Mouse (Mus musculus) heart, postnatal 14 days (tissue): ENCODE measurements around the gene Trnp1. TPM values are rescaled to one million over a fixed set of nuclear protein-coding genes. Genes with fewer than 3 reads are reported as not detected.
"Not testable (repeated sequence)": the region's sequence is repeated elsewhere in the genome, so short reads cannot be mapped to it uniquely, and the experiment has no call there.

ENCODE experiments used
- DNase-seq, 2 experiments: peaks; one replicate each; pipeline ENCODE4 v3.0.0; 2021 to 2022
- intact Hi-C: fragments of 180-260 bp; cut with DNase I; formaldehyde crosslinking; loops from one replicate; pipeline ENCODE4 v1.15.1; 2025
- long read RNA-seq, 2 experiments: library from polyadenylated mRNA; stranded (forward); transcript quantifications; one replicate each; pipeline ENCODE4 v2.0.0; 2021
- total RNA-seq, 2 experiments: library from RNA; stranded (reverse); gene quantifications; 2 replicates each; pipeline ENCODE4 v1.2.3; 2021

Trnp1 gene
- total RNA-seq = 1 to 10 TPM; 1.6 to 3.1 TPM
- long read RNA-seq, experiment 1, partial matches to known transcripts = 0 of 2 reads
- long read RNA-seq, experiment 1, other reads (novel, unspliced or antisense) = 0 of 2 reads
- long read RNA-seq, experiment 2, partial matches to known transcripts = 0 of 2 reads
- long read RNA-seq, experiment 2, other reads (novel, unspliced or antisense) = 0 of 2 reads

DNA sequence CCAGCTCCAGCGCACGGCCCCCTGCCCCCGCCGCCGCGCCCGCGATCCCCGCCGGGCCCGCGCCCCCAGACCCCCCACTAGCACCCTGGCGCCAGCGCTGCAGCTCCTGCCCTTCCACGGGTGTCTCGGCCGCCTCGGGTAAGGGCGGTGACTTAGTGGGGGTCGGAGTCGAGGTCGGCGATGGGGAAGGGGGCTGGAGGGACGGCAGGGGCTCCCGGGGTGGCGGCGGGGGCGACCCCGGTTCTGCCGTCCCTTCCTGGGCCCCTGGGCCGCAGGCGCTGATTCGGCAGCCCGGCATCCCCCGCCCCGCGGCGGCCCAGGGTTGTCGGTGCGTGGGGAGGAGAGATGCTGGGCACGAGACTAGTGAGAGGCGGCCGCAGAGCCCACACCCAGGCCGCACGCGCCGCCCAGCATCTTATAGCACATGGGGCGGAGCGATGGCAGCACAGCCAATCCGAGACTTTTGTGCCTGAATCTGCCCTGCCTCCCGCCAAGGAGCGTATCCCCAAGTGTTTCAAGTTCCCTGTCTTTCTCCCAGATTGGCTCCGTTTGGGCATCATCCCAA lies at the start of gene Trnp1:
Gene Trnp1, minus strand, starts transcription at position 391 of the 565 bp plus-strand sequence.
- DNase-seq = peak; percentile 63 to 75
- intact Hi-C loops = no loop called here

- peak; percentile 95 to 97 for DNase-seq
- intact Hi-C loops = no loop called here
These were observed 47.2 kb upstream of the Trnp1 start, which contains the start of gene Nudc for GRCm38 (mm10) chr4:133545272-133546231. Gene Nudc, minus strand, starts transcription at chr4:133545996.

- intact Hi-C loops = no loop called here
- DNase-seq = no peak
These were observed 38.3 kb upstream of the Trnp1 start for GRCm38 (mm10) chr4:133536652-133537051.

DNA sequence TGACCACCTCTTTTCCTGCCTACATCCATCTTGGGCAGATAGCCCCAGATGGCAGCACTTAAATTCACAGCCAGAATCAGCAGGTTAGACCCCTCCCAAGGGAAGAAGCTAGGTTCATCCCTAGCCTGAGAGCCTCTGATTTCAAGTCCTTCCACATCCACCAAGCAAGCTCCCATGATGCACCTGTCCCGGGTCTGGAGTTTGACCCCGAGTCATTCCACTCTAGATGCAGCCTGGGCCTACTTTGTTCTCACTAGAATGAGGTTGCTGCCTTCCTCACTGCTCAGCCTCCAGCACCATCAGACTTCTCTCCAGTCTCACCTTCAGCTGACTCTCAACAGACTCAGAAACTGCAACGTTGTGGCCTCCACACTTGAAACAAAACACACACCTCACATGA lies 37.7 kb upstream of the Trnp1 start:
- DNase-seq = no peak
- intact Hi-C loops = no loop called here

DNA sequence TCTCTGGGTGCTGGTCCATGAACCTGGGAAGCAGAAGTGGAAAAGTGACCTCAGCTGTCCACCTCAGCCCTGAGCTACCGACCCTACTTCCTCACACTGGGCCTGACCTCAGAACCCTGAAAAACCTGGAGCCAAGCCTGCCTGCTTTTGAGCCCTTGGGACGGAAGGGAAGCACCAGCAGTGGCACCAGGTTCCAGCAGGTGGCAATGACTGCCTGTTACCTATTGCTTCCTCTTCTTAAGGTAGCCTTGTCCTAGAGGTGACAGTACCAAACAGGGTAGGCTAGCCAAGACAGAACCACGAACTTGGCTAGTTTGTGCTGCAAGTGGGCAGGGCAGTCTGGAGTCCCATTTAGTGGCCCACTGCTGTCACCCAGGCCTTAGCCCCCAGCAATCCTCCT lies 34.4 kb upstream of the Trnp1 start:
- intact Hi-C loops = no loop called here
- no peak for DNase-seq

DNA sequence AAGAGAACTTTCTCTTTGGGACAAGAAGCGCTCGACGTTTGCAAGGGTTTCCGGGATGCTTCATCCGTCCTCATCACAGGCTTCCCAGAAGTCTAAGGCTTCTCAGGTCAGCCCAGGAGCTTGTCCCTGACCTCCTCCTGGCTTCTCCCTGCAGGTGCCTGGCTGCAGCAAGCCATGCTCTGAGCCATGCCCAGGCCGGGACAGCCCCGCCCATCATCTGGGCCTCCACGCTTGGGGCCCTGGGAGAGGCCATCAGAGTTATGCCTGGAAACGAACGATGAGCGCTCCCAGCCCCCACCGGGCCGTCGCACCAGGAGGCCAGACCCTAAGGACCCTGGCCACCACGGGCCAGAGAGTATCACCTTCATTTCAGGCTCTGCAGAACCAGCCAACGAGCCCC lies 29.4 kb upstream of the Trnp1 start:
- intact Hi-C loops = no loop called here
- no peak for DNase-seq

DNA sequence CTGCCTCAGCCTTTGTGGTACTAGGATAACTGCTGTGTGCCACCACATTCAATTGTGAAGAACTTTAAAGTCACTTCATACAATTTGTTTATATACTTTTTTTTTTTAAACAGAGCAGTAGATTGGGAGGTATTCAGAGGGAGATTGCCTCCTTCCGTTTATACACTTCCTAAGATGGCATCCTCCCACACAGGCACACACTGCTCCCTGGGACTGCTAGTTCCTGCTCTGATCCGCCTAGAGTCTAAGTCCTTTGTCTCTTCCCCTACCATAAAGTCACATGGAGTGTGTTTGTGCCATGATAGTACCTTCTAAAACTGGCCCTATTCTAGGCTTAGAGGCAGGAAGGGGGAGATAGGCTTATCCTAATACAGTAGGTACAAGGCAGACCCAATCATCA lies 23.2 kb upstream of the Trnp1 start:
- intact Hi-C loops = no loop called here
- DNase-seq = no peak

DNA sequence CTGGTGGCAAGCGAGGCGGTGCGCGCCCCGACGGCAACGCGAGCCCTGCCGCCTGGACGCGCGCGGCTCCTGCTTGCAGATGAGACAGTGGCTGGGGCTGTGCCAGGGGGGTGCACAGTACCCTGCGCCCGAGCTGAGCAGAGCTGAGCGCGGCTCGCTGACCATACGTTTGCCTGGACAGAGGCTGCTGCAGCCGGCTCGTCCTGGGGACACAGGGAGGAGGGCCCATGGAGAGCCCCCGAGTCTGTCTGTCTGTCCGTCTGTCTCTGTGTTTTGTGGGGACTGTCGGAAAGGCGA lies 21.0 kb upstream of the Trnp1 start:
- no peak for DNase-seq
- intact Hi-C loops = loop anchor here (10.0 kb wide), 1 partner anchor 165 kb away; the partner anchor contains the start of gene Wdtc1

GRCm38 (mm10) chr4:133518601-133519368 lies 20.4 kb upstream of the Trnp1 start, which contains the start of gene Kdf1:
Gene Kdf1, plus strand, starts transcription at chr4:133518963.
- intact Hi-C loops = loop anchor here (10.0 kb wide), 1 partner anchor 164 kb away; the partner anchor contains the start of gene Wdtc1
- no peak for DNase-seq

- intact Hi-C loops = loop anchor here (2.0 to 10.0 kb wide), 2 partner anchors 90 to 158 kb away; partner anchors contain the start of gene Wdtc1
- DNase-seq = peak; percentile 72 to 80
These were observed 14.6 kb upstream of the Trnp1 start for GRCm38 (mm10) chr4:133512972-133513371.

- intact Hi-C loops = loop anchor here (2.0 to 10.0 kb wide), 2 partner anchors 90 to 158 kb away; partner anchors contain the start of gene Wdtc1
- not testable (repeated sequence) for DNase-seq
These were observed 14.2 kb upstream of the Trnp1 start for GRCm38 (mm10) chr4:133512511-133512910.

- intact Hi-C loops = loop anchor here (10.0 kb wide), 1 partner anchor 156 kb away; the partner anchor contains the start of gene Wdtc1
- DNase-seq = no peak
These were observed 12.7 kb upstream of the Trnp1 start for GRCm38 (mm10) chr4:133511050-133511449.

DNA sequence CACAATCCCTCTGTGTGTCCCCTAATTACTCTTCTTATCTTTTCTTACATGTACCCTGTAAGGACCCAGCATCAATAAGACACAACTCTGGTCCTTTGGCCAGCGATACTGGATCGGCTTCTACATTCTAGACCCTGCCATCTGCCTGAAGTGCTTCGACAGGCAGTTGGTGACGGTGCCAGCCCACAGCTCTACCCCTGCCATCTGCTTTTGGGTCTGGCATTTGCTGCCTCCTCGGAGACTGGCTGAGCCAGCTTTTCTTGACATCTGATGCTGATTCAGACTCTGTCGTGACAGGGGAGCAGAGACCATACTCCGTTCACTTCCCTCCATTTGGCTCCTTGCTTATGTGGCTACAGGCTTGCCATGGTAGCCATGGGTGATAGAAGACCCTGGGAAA lies 10.6 kb upstream of the Trnp1 start:
- no peak for DNase-seq
- intact Hi-C loops = no loop called here

GRCm38 (mm10) chr4:133506573-133506972 lies 8.2 kb upstream of the Trnp1 start:
- no peak for DNase-seq
- intact Hi-C loops = no loop called here

GRCm38 (mm10) chr4:133504755-133505485 lies 6.6 kb upstream of the Trnp1 start:
- intact Hi-C loops = no loop called here
- DNase-seq = no peak

DNA sequence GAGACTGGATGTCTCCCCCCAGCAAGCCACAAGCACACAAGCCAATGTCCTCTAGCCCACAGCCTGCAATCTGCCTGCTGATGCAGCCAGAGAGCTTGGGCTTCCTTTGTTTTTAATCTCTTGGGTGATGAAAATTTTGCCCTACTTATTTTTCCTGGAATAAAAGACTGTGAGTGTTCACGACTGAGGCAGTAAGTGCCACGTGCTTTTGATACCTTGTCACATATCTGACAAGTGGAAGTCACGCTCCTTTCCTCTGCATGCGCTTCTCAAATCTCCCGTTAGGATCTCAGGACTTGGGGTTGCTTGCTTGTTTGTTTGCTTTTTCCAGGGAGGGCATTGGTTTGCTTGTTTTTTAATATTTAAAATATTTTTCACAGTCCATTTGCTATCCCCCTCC lies 6.0 kb upstream of the Trnp1 start:
- intact Hi-C loops = no loop called here
- DNase-seq = no peak

- DNase-seq = no peak
- intact Hi-C loops = no loop called here
These were observed 3.2 kb upstream of the Trnp1 start for GRCm38 (mm10) chr4:133501514-133501913.

- intact Hi-C loops = no loop called here
- peak; percentile 48 to 49 for DNase-seq
These were observed 740 bp downstream of the Trnp1 start for GRCm38 (mm10) chr4:133497461-133498159.
